Mouse (Mus musculus) right cerebral cortex, postnatal 25 days (tissue): ENCODE measurements around the gene Kif24.

Experiments used
- DNase-seq: peaks from one replicate; pipeline ENCODE4 v3.0.0; 2022

Kif24 gene

GRCm38 (mm10) chr4:41464345-41465286, at the start of gene Kif24, which contains the start of gene Nudt2:
TSS of gene Kif24 (minus strand) at chr4:41464887.
TSS of gene Nudt2 (plus strand) at chr4:41465151.
- peak; percentile 98 for DNase-seq

GRCm38 (mm10) chr4:41513714-41514113, 49.0 kb upstream of the Kif24 start:
- DNase-seq, result no peak

- DNase-seq, result no peak
Measured at GRCm38 (mm10) chr4:41513309-41513708, 48.6 kb upstream of the Kif24 start.

GRCm38 (mm10) chr4:41507998-41508397, 43.3 kb upstream of the Kif24 start:
- DNase-seq, result no peak

DNA sequence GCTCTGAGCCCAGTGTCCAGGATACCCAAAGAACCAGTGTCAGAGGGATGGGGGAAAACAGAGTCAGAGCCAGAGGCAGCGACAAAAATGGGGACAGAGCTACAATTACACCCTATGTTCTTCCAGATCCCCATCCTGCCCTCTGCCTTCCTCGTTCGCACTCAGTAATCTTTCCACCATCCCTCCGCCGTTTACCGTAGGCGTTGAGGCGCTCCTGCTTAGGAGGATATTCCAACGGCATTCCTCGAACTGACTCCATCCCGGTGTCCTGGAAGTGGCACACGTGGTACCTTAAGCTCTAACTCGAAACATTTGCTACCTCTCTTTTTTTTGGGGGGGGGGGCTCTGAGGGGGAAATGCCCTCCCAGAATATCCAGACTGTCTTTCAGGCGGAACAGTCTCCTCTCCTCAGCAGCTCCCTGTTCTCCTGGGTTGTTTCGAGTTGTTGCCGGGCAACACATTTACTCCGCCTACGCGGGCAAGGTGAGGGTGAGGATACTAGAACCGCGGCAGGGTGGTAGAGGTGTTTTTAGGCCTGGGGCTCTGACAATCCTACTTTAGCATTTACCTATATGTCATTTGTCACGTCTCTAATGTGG, 42.7 kb upstream of the Kif24 start:
- no peak for DNase-seq

DNA sequence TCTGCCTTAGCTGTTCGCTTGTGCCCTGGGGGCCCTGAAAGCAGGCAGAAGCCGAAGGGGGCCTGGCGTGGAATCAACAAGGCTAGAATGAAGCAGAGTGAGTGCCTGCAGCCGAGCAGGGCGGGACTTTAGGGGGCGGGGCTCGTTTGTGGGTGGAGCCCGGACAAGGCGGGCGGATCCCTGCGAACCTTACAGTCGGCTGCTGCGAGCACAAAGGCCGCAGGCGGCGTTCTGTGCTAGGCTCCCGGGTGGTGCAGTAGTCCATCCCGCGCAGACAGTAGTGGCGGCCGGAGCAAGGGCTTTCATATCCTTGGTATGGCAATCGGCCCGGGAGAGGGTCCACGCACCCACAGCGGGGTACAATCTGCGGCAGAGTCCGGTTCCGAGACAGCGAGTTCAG, 42.2 kb upstream of the Kif24 start:
- peak; percentile 83 for DNase-seq

DNA sequence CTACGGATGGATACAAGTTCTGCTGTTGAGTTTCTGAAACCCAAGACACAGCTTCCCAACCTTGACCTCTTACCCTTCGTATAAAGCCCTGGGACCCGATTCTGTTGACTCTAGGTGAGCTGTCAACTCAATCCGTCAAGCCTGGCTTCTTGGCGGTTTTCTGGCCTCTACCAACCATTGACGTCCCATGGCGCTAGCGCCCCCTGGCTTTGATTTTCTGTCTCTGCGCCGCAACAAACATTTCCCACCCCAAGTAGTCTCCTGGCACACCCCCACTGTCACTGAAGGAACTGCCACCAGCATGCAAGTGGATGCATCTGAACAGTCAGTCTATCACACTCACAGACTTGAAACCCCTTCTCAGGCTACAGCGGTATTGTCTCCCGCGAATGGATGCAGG, 41.5 kb upstream of the Kif24 start:
- peak; percentile 48 for DNase-seq

DNA sequence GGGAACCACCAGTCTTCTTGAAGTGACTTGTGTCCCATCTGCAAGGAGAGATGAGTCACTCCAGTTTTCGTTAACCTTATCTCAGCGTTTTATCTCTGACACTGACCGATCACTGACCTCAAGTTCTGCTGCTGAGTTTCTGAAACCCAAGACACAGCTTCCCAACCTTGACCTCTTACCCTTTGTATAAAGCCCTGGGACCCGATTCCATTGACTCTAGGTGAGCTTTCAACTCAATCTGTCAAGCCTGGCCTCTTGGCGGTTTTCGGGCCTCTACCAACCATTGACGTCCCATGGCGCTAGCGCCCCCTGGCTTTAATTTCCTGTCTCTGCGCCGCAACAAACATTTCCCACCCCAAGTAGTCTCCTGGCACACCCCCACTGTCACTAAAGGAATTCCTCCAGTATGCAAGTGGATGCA, 40.5 kb upstream of the Kif24 start:
- DNase-seq, result no peak

DNA sequence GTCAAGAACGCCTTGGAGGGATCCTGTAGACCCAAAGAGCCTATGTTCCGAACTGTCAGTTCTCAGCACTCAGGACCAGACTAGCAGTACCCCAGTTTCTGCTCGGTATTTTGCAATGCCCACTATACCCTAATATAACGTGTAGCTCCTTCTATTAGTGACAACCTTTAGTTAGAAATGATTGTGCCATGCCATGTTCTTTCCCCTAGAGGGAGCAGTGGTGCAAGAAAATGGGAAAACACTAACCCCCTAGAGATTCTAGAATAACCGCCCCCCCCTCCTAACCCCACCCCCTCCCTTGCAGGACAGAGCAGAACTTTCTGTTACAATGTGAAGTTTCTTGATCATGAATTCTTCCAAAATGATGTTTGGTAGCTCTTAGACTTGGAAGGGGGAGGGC, 39.6 kb upstream of the Kif24 start:
- no peak for DNase-seq

GRCm38 (mm10) chr4:41502986-41503412, 38.3 kb upstream of the Kif24 start, which contains the start of gene AI464131:
TSS of gene AI464131 (minus strand) at chr4:41503076.
- DNase-seq, result peak; percentile 89

- DNase-seq, result no peak
Measured at GRCm38 (mm10) chr4:41502171-41502940, 37.7 kb upstream of the Kif24 start.

DNA sequence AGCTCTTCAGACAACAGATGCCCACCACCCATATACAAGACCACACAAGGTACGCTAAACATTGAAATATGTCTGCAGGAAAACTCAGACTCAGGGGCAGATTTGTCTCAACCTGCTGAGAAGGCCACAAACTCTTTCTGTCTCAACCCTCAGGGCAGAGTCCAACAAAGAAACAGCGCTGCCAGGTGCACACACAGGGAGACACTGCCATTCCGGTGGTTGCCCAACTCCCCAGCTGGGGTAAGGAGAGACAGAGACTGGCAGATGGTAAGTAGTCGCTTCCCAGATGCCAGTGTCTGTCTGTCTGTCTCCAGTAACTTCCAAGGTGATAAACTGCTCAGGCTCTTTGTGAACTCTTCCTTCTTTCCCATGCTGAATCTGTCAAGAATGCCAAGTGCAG, 36.1 kb upstream of the Kif24 start:
- no peak for DNase-seq

- no peak for DNase-seq
Measured at GRCm38 (mm10) chr4:41499619-41500018, 34.9 kb upstream of the Kif24 start.

DNA sequence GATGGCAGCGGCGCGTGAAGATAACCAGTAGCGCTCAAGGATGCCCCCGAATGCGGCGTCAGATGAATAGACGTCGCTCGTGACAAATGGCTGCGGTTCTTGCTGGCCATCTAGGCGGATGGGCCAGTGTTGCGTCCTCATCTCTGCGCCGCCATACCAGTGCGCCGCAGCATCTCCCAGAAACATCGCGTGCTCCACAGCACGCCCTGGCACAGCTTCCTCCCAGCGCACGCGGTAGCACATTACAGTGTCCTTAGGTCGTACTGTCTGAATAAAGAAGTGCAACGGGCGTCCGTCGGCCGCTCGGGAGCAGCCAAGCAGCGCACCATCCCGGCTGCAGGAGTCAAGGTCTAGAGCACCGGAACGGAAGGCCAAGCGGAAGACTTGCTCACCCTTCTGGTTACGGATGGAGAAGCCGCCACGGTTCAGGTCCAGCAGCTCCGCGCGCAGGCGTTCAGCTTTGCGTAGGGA, 34.3 kb upstream of the Kif24 start:
- DNase-seq, result no peak

DNA sequence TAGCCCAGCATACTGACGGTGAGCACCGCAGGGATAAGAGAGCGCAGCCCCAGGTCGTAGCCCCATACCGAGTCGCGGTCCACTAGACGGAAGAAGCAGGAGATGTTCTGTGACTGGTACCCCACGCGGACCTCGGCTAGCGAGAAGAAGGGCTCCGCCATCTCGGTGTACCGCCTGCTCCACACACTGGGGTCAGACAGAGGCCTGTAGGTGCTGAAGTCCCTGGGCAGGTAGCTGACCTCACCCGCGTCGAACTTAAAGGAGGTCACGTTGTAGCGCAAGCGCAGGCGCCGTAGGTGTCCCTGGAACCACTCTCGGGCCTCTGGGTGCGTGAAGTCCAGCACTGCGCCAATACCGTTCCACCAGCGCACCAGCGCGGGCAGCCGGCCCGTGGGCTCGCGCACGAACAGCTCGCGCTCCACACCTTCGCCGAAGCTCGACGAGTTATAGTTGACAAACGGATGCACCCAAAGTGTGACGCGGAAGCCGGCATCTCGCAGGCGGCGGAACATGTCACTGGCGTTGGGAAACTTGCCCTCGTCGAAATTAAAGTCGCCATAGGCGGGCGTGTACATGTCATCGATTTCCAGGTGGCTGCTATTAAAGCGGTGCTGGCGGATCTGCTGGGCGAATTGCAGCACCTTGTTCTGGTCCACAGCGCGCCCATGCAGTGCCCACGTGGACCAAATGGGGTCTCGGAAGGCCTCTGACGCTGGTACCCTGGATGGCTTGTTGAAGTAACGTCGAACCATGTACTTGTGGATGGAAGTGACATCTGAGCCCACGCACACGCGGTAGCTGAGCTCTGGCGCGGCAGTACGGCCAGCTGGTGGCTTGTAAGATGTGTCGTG, 33.5 kb upstream of the Kif24 start:
- no peak for DNase-seq

GRCm38 (mm10) chr4:41497579-41497978, 32.9 kb upstream of the Kif24 start:
- DNase-seq, result no peak

DNA sequence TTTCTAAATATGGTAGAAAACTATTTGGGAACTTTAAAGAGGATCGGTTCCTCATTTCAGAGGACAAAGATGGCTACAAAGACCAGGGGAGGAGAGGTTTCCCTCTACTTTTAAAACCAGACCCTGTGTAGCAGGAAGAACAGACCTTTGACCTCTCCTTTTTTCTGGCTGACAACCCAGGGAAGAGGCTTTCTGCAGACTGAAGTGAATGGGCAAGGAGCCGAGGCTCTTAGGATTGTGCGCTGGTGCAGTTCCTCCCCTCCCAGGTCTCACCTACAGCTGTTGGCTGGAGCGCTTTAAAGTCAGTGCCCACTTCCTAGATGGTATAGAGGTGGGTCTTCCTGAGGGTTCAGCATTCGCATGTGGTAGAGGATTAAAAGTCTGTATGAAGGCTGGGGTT, 32.4 kb upstream of the Kif24 start:
- DNase-seq, result no peak

DNA sequence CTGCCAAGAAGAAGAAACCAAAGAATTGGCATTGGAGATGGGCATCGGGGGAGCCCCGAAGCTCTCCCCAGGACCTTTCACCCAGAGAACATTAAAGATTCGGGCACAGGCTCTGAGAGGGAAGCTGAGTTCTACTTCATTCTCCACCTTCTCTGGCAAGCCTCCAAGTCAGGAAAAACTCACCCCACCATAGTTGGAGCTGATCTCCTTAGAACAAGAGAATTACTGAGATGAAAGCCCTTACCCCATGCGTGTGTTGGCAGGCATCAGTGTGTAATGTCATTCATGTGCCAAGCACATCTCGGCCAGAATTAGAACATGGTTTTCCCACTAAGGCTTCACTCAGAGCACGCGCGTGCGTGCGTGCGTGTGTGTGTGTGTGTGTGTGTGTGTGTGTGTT, 31.2 kb upstream of the Kif24 start:
- peak; percentile 29 for DNase-seq

GRCm38 (mm10) chr4:41495076-41495475, 30.4 kb upstream of the Kif24 start:
- no peak for DNase-seq

- DNase-seq, result no peak
Measured at GRCm38 (mm10) chr4:41494378-41494777, 29.7 kb upstream of the Kif24 start.

- DNase-seq, result no peak
Measured at GRCm38 (mm10) chr4:41493464-41494116, 28.9 kb upstream of the Kif24 start.

DNA sequence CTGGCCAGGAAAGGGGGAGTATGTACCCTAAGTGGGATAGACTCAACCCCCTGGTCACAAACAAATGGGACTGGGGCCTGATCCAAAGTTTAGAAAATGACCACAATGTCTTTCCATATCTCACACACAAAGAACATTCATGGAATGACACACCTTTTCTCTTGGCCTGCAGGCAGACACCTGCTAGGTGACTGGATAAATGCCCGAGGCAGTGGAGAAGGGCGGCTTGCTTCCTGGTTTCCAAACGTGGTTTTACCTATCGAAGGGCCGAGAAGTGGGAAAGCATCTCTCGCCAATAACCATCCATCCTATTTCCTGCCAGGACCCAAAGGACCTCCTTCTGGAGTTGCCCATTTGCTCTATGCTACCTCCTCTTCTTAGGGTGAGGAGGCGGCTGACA, 28.3 kb upstream of the Kif24 start:
- DNase-seq, result no peak
